Mouse (Mus musculus): Measurements from ENCODE around the gene Mrvi1. TPM values are rescaled to one million over a fixed set of nuclear protein-coding genes. Genes with fewer than 3 reads are reported as not detected.

Gene Mrvi1
- polyA plus RNA-seq, 1 experiment from 2014 or later = 0.79 TPM

DNA sequence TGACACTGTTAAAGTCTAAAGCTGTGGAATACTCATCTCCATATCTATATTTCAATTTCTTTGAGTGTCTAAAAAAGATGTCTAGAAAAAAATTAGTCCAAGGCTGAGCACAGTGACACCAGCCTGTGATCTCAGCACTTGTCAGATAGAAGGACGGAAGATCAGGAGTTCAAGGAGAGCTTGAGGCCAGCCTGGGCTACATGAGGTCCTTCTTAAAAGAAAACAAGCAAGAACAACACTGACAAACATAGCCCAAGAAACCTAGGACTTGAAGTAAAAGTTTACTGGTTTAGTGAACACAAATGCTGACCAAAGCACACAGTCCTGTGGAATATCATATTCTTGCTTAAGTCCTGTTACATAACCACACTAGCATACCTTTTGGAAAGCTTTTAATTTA is 148.2 kb downstream of the Mrvi1 start:
- H3K9ac ChIP-seq = no peak overlapping the region
- H3K4me3 ChIP-seq = no peak overlapping the region
- 90% methylated on average over 1 of the region's 1 CpGs for WGBS
- H3K4me1 ChIP-seq (replicated peaks) = no peaks in the 10 kb centered on the region
- H3K4me2 ChIP-seq = no peak overlapping the region
- H3K36me3 ChIP-seq = peaks cover 31% of the 10 kb centered on the region
- no peaks in the 10 kb centered on the region for H3K9me3 ChIP-seq
- H3K27ac ChIP-seq = no peak overlapping the region
- H3K27me3 ChIP-seq = no peaks in the 10 kb centered on the region
- ATAC-seq (ENCODE audit: low FRiP score) = no peak

DNA sequence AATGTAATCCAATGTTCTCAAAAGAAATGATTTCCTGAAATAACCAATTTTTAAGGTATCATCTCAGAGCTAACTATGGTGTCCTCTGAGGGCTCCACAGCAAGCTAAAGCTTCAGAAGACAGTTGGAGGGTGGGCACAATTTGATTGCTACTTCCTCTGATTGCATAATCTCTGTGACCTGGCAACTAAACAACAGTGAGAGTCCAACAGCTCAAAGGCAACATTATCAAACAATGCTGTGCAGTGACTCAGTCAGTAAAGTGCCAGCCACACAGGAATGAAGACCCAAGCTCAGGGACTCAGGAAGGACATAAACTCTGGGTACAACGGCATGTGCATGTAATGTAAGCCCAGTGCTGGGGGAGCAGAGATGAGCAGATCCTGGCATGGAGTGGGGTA is 149.2 kb downstream of the Mrvi1 start:
- H3K9me3 ChIP-seq = no peaks in the 10 kb centered on the region
- H3K9ac ChIP-seq = no peak overlapping the region
- H3K36me3 ChIP-seq = peaks cover 40% of the 10 kb centered on the region
- no peak overlapping the region for H3K4me2 ChIP-seq
- no peaks in the 10 kb centered on the region for H3K27me3 ChIP-seq
- 100% methylated on average over 1 of the region's 1 CpGs for WGBS
- no peaks in the 10 kb centered on the region for H3K4me1 ChIP-seq (replicated peaks)
- no peak for ATAC-seq (ENCODE audit: low FRiP score)
- no peak overlapping the region for H3K4me3 ChIP-seq
- no peak overlapping the region for H3K27ac ChIP-seq

- ATAC-seq (ENCODE audit: low FRiP score) = no peak
- no peaks in the 10 kb centered on the region for H3K9me3 ChIP-seq
- peaks cover 42% of the 10 kb centered on the region for H3K36me3 ChIP-seq
- H3K27ac ChIP-seq = no peak overlapping the region
- no peaks in the 10 kb centered on the region for H3K27me3 ChIP-seq
- H3K9ac ChIP-seq = no peak overlapping the region
- WGBS = 83% methylated on average over 8 of the region's 8 CpGs
- no peak overlapping the region for H3K4me2 ChIP-seq
- peaks cover 5% of the 10 kb centered on the region for H3K4me1 ChIP-seq (replicated peaks)
- H3K4me3 ChIP-seq = no peak overlapping the region
Observed at GRCm38 (mm10) chr7:110823995-110824953, 158.0 kb downstream of the Mrvi1 start.

- 86% methylated on average over 4 of the region's 4 CpGs for WGBS
- no peak for ATAC-seq (ENCODE audit: low FRiP score)
- Histone ChIP-seq H3K4me2 (no peak overlapping the region), H3K27me3 (no peaks in the 10 kb centered on the region), H3K36me3 (peaks cover 35% of the 10 kb centered on the region), H3K4me3 (no peak overlapping the region), H3K4me1 (replicated peaks) (peaks cover 5% of the 10 kb centered on the region), H3K27ac (no peak overlapping the region), H3K9me3 (no peaks in the 10 kb centered on the region), H3K9ac (no peak overlapping the region)
Observed at GRCm38 (mm10) chr7:110823593-110823992, 158.7 kb downstream of the Mrvi1 start.

DNA sequence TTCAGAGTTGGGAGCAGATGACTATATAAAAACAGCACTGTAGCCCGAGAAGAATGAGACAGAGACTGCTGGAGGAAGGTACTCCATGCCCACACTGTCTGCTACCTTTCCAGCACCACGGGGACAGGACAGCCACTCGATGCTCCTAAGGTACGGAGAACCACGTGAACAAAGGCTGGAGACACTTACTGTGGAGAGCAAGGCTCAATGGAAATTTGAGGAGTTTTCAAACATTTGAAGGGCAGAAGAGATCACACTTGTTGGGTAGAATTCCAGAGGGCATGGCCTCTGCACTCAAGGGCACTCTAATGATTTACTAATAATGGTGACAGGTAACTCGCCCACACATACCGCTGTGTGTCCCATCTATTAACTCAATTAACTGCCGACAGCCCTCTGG is 159.2 kb downstream of the Mrvi1 start:
- H3K4me1 ChIP-seq (replicated peaks) = peaks cover 5% of the 10 kb centered on the region
- H3K9ac ChIP-seq = no peak overlapping the region
- no peak overlapping the region for H3K4me3 ChIP-seq
- no peaks in the 10 kb centered on the region for H3K9me3 ChIP-seq
- peaks cover 30% of the 10 kb centered on the region for H3K36me3 ChIP-seq
- no peak overlapping the region for H3K4me2 ChIP-seq
- WGBS = 91% methylated on average over 8 of the region's 8 CpGs
- no peaks in the 10 kb centered on the region for H3K27me3 ChIP-seq
- ATAC-seq (ENCODE audit: low FRiP score) = no peak
- no peak overlapping the region for H3K27ac ChIP-seq

DNA sequence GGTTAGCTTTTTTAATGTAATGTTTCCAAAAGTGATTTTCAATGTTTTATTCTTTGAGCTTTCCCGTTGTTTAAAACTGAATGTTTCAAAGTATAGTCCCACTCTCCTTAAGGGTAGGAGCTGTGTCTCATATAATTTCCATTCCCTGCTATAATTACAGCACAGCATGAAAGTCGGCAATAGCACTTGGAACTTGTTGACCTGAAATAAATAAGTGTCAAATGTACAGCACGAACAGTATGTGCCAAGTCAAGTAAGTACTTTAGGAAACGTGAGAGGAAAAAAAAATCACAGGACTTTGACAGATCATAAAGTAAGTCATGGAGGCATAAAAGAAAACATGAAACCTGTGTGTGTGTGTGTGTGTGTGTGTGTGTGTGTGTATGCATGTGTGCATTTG is 160.2 kb downstream of the Mrvi1 start:
- Histone ChIP-seq H3K9ac (no peak overlapping the region), H3K36me3 (peaks cover 25% of the 10 kb centered on the region)

GRCm38 (mm10) chr7:110821653-110822052 is 160.6 kb downstream of the Mrvi1 start:
- Histone ChIP-seq H3K4me2 (no peak overlapping the region), H3K9me3 (no peaks in the 10 kb centered on the region), H3K4me1 (replicated peaks) (peaks cover 5% of the 10 kb centered on the region), H3K27ac (no peak overlapping the region), H3K36me3 (peaks cover 25% of the 10 kb centered on the region), H3K4me3 (no peak overlapping the region), H3K27me3 (no peaks in the 10 kb centered on the region), H3K9ac (no peak overlapping the region)
- WGBS = 65% methylated on average over 3 of the region's 3 CpGs
- no peak for ATAC-seq (ENCODE audit: low FRiP score)

More for the DNA sequence above, 160.2 kb downstream of the Mrvi1 start:
- H3K27me3 ChIP-seq = no peaks in the 10 kb centered on the region
- WGBS = 72% methylated on average over 4 of the region's 4 CpGs
- no peak overlapping the region for H3K4me2 ChIP-seq
- no peak overlapping the region for H3K4me3 ChIP-seq
- H3K4me1 ChIP-seq (replicated peaks) = peaks cover 5% of the 10 kb centered on the region
- H3K27ac ChIP-seq = no peak overlapping the region
- no peaks in the 10 kb centered on the region for H3K9me3 ChIP-seq
- no peak for ATAC-seq (ENCODE audit: low FRiP score)

GRCm38 (mm10) chr7:110821068-110821467 is 161.2 kb downstream of the Mrvi1 start:
- no peak overlapping the region for H3K4me2 ChIP-seq
- no peak overlapping the region for H3K27ac ChIP-seq
- ATAC-seq (ENCODE audit: low FRiP score) = 0 out of 2 replicates have a peak, but pooled peaks have one; percentile 46
- peaks cover 25% of the 10 kb centered on the region for H3K36me3 ChIP-seq
- H3K27me3 ChIP-seq = no peaks in the 10 kb centered on the region
- peaks cover 5% of the 10 kb centered on the region for H3K4me1 ChIP-seq (replicated peaks)
- H3K9me3 ChIP-seq = no peaks in the 10 kb centered on the region
- WGBS = 21% methylated on average over 5 of the region's 5 CpGs
- no peak overlapping the region for H3K4me3 ChIP-seq
- no peak overlapping the region for H3K9ac ChIP-seq

GRCm38 (mm10) chr7:110818787-110819350 is 163.4 kb downstream of the Mrvi1 start:
- H3K9me3 ChIP-seq = no peaks in the 10 kb centered on the region
- no peak overlapping the region for H3K4me3 ChIP-seq
- 87% methylated on average over 11 of the region's 11 CpGs for WGBS
- H3K4me2 ChIP-seq = no peak overlapping the region
- H3K36me3 ChIP-seq = peaks cover 15% of the 10 kb centered on the region
- no peak for ATAC-seq (ENCODE audit: low FRiP score)
- no peaks in the 10 kb centered on the region for H3K27me3 ChIP-seq
- no peak overlapping the region for H3K9ac ChIP-seq
- peaks cover 5% of the 10 kb centered on the region for H3K4me1 ChIP-seq (replicated peaks)
- H3K27ac ChIP-seq = no peak overlapping the region

Other genes starting within 250 kb of the Mrvi1 start
- gene Ampd3, start 214.3 kb downstream of the Mrvi1 start, polyA plus RNA-seq (2015; fragmentation: Nextera tagmentation; extraction: Ambion mirVana) = 4.3 and 4.9 TPM in 2 replicates
- gene Rnf141, start 138.0 kb downstream of the Mrvi1 start, polyA plus RNA-seq (2015; fragmentation: Nextera tagmentation; extraction: Ambion mirVana) = 29.7 and 31.2 TPM in 2 replicates
- 6.8 and 6.9 TPM in 2 replicates for gene Lyve1, start 119.2 kb downstream of the Mrvi1 start, polyA plus RNA-seq (2015; fragmentation: Nextera tagmentation; extraction: Ambion mirVana)
- 94.3 and 96.9 TPM in 2 replicates for gene Ctr9, start 46.5 kb upstream of the Mrvi1 start, polyA plus RNA-seq (2015; fragmentation: Nextera tagmentation; extraction: Ambion mirVana)
- gene Eif4g2, start 100.6 kb upstream of the Mrvi1 start, polyA plus RNA-seq (2015; fragmentation: Nextera tagmentation; extraction: Ambion mirVana) = 1,147 and 1,168 TPM in 2 replicates

Measured in hindbrain, embryonic 13.5 days (tissue).